Mouse (Mus musculus) left cerebral cortex, adult 11 months (tissue): ENCODE results near the gene Yeats4.

Source experiments
- DNase-seq: peaks from one replicate; pipeline ENCODE4 v3.0.0; 2022; ENCODE audit warnings: low spot score

The Yeats4 gene

GRCm38 (mm10) chr10:117202981-117203557 lies 21.2 kb downstream of the Yeats4 start:
- DNase-seq = no peak

DNA sequence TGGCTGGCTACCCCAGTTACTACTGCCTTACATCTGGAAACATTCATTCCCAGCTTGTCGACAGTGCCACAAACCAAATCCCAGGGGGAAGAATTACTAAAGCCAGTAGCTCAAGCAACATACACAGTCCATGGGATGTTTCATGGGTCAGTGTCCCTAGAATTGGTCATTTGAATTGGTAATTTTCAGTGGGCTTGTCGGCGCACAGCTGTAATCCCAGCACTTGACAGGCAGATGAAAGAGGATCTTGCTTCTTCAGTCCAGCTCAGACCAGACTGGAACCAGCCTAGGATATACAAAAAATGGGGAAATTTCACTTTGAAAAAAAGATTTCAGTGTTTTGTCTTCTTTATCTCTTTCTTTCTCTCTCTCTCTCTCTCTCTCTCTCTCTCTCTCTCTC lies 24.6 kb downstream of the Yeats4 start:
- DNase-seq = no peak

DNA sequence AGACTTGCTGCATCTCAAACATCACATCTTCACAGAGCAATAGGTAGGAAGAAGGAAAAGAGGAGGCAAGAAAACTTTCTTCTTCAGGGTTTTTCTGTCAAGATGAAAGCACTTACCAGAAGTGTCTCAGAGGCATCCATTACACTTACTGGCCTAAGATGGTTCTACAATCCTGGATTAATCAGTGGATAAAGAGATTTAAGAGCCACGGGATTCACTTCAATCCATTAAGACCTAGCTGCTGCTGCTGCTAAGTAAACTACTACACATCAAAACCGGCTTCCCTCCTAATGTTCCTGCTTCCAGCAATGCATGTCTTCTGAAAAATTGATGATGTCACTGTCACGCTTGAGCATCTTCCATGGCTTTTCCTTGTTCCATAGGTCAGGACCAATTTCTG lies 27.6 kb downstream of the Yeats4 start:
- DNase-seq = no peak

GRCm38 (mm10) chr10:117195748-117196147 lies 28.6 kb downstream of the Yeats4 start:
- DNase-seq = no peak

DNA sequence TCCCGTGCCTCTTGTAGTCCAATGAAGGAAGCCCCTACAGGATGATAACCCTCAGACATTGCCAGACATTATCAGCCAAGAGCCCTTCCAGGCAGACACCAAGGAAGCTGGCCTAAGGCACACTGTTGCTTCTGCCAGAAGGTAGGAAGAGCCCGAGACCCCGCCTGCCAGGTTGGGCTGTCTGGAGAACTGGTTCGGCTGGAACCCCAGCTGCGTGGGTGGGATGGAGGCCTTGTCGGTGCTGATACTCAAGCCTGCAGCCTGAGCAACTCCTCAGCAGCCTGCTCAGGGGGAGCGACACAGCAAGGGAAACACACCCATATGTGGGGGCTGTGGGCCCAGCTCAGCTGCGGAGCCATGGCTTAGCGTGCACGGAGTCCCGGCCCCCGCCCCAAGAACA lies 29.3 kb downstream of the Yeats4 start:
- DNase-seq = no peak

GRCm38 (mm10) chr10:117193364-117193763 lies 30.9 kb downstream of the Yeats4 start:
- no peak for DNase-seq

- DNase-seq = no peak
These were observed 38.8 kb downstream of the Yeats4 start for GRCm38 (mm10) chr10:117185399-117186089.

GRCm38 (mm10) chr10:117181098-117181497 lies 43.2 kb downstream of the Yeats4 start:
- DNase-seq = no peak

DNA sequence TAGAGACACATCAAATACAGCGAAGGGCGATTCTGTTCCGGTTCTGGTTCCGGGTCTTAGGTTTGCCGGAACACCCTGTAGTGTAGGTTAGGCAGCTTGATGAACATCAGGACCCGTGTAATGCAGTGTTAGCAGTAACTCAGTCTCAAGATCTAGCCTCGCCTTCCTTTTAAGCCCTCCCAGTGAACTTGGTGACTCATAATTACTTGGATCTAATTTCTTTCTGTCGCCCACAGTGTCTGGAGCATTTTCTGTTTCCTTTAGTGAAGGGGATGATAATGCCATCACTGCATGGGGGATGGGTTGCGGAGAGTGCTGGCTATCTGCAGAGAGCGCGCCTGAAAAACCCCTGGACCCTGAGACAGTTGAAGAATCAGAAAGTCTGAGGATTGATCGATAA lies 49.7 kb downstream of the Yeats4 start:
- no peak for DNase-seq

GRCm38 (mm10) chr10:117173566-117174438 lies 50.5 kb downstream of the Yeats4 start:
- no peak for DNase-seq

GRCm38 (mm10) chr10:117173111-117173510 lies 51.2 kb downstream of the Yeats4 start:
- no peak for DNase-seq

DNA sequence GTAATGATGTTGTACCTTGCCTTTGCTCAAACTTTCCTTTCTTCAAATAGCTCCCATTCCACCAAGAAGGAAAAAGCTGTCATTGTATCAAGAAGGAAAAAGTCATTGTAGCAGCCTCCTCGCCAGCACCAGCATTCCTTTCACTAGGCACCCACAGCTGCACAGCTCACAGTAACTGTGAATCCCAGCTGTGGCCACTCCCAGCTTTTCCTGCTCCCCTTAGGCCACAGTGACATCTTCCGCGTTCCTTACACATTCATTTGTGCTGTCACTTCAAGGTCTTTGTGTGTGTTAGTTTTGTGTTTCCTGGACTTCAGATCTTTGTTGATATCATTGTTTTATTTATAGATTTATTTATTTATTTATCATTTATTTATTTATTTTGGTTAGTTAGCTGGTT lies 52.2 kb downstream of the Yeats4 start:
- no peak for DNase-seq

DNA sequence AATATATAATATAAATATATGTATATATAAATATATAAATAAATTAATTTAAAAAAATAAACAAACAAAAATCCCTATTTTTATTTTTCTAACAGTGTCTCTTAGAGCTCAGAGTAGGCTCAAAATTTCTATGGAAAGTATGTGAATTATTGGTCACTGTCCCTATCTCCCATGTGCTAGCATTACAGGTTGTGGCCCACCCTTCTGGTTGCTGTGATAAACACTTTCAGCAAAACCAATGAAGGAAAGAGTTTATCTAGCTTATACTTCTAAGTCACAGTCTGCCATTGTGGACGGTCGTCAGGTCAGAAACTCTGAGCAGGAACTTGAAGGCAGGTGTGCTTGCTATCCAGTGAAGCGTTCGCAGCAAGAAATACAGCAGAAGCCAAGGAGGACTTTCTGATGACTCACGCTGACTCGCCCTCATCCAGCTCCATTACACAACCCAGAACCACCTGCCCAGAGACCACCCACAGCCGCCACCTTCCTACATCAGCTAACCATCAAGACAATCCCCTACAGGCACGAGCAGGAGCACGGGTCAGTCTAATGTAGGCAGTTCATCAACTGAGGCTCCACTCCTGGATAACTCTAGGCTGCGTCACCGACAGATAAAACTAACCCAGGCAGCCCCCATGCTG lies 57.4 kb downstream of the Yeats4 start:
- no peak for DNase-seq
